Mouse (Mus musculus) cerebellum, adult 9-11 months (tissue): Measurements from ENCODE around the gene Hist2h2bb.

Experiments
- DNase-seq: peaks from one replicate; pipeline ENCODE4 v3.0.0; 2022

Hist2h2bb gene

GRCm38 (mm10) chr3:96302076-96302475 is 32.5 kb downstream of the Hist2h2bb start:
- DNase-seq = no peak

GRCm38 (mm10) chr3:96306506-96306905 is 37.0 kb downstream of the Hist2h2bb start:
- no peak for DNase-seq

DNA sequence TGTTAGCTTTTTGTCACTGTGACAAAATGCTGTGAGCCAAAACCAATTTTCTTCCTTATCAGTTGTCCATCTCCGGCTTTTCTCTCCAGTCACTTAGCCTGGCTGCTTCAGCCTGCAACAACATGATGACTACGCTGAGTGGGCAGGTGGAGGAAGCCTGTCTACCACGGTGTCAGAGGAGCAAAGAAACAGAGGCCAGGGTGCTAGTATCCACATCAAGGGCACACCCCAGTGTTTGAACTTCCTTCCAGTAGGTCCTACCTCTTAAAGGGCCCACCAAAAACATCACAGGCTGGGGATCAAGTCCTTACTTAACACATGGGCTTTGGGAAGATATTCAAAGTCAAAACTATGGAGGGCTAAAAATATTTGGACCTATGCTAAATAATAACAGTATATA is 39.9 kb downstream of the Hist2h2bb start:
- DNase-seq = no peak

DNA sequence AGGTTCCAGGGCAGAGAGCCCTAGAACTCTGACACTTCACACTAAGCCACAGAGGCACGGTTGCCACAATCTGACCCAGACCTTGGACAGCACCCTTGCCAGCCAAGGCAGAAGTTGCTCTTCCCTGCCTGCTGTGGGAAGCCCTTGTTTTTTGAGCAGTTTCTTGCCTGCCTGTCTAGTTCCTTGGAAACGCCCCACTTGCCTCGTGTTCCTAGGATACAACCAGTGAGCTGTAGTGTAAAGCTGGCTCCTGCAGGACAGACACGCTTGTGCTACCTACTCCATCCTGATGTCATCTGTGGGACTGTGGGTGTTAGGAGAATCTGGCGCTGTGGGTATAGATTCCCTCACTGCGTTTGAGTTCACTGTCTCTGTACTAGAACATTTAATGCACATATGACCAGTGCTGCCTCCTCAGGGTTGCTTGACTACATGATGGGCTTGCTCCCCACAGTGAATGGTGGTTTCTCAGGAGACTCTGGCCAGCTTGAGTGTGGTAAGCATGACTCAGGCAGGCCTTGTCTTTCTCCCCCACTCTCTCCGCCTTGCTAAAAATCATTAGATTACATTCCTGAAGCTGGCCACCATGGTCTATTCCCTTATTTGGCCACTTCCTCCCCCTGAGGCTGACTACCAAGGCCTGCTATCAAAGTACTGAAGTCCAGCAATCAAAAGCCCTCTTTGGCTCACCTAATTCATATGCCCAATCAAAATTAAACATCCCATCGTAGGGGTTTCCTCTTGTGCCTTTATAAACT is 43.0 kb downstream of the Hist2h2bb start:
- no peak for DNase-seq
